Mouse (Mus musculus) erythroid progenitor cell, adult 5-6 weeks (primary cell): ENCODE data around the gene Amn. TPM values are rescaled to one million over a fixed set of nuclear protein-coding genes. Genes with fewer than 3 reads are reported as not detected.
A peak's percentile ranks its signal among the peaks of the same experiment; 100 is the strongest.

Experiments
- ATAC-seq: replicated peaks from 2 replicates; pipeline ENCODE4 v1.8.0; 2016; ENCODE audit warnings: moderate number of reproducible peaks, mild to moderate bottlenecking, moderate TSS enrichment, inconsistent platforms; ENCODE audit not compliant: poor library complexity, low FRiP score, severe bottlenecking
- total RNA-seq, 2 experiments: library from RNA; stranded (forward) in 1 of 2; stranded (reverse) in 1 of 2; fragments of 150-400 nt in 1 of 2; fragments of 186-747, 209-891 nt in 1 of 2; gene quantifications; 2 replicates each; pipeline versions ENCODE4 v1.2.3 to v1.2.4; 2015 to 2017; ENCODE audit warnings: low replicate concordance in 2 of 2

Amn gene
- total RNA-seq, 2 experiments from 2014 or later = not detected

- ATAC-seq = no peak
Measured at GRCm38 (mm10) chr12:111265212-111265611, 5.7 kb upstream of the Amn start.

- no peak for ATAC-seq
Measured at GRCm38 (mm10) chr12:111266592-111266991, 4.3 kb upstream of the Amn start.

- ATAC-seq = no peak
Measured at GRCm38 (mm10) chr12:111267673-111268325, 3.1 kb upstream of the Amn start.

GRCm38 (mm10) chr12:111271406-111271805 lies 511 bp downstream of the Amn start:
- ATAC-seq = no peak

- no peak for ATAC-seq
Measured at GRCm38 (mm10) chr12:111271966-111272365, 1.1 kb downstream of the Amn start.

GRCm38 (mm10) chr12:111272420-111272819 lies 1.5 kb downstream of the Amn start:
- ATAC-seq = peak; percentile 44; the same call in 1 of the 2 replicates

- no peak for ATAC-seq
Measured at GRCm38 (mm10) chr12:111274006-111274405, 3.1 kb downstream of the Amn start.

GRCm38 (mm10) chr12:111274447-111275149 lies 3.7 kb downstream of the Amn start:
- ATAC-seq = no peak

- ATAC-seq = no peak
Measured at GRCm38 (mm10) chr12:111275150-111275841, 4.4 kb downstream of the Amn start.

- no peak for ATAC-seq
Measured at GRCm38 (mm10) chr12:111276371-111276770, 5.5 kb downstream of the Amn start.

GRCm38 (mm10) chr12:111283573-111283972 lies 12.7 kb downstream of the Amn start:
- ATAC-seq = no peak

GRCm38 (mm10) chr12:111284532-111284931 lies 13.6 kb downstream of the Amn start:
- no peak for ATAC-seq

- ATAC-seq = no peak
Measured at GRCm38 (mm10) chr12:111293025-111293424, 22.1 kb downstream of the Amn start.

- no peak for ATAC-seq
Measured at GRCm38 (mm10) chr12:111301322-111302017, 30.6 kb downstream of the Amn start.

GRCm38 (mm10) chr12:111302018-111302345 lies 31.1 kb downstream of the Amn start:
- no peak for ATAC-seq

GRCm38 (mm10) chr12:111303702-111304337 lies 32.9 kb downstream of the Amn start:
- ATAC-seq = no peak

GRCm38 (mm10) chr12:111306821-111307220 lies 35.9 kb downstream of the Amn start:
- no peak for ATAC-seq

- no peak for ATAC-seq
Measured at GRCm38 (mm10) chr12:111309256-111309655, 38.4 kb downstream of the Amn start.

- ATAC-seq = no peak
Measured at GRCm38 (mm10) chr12:111309931-111310330, 39.0 kb downstream of the Amn start.

GRCm38 (mm10) chr12:111311775-111312174 lies 40.9 kb downstream of the Amn start:
- no peak for ATAC-seq
